Mouse (Mus musculus) embryonic facial prominence, embryonic 14.5 days (tissue): Measurements from ENCODE around the gene Clcf1. TPM values are rescaled to one million over a fixed set of nuclear protein-coding genes. Genes with fewer than 3 reads are reported as not detected.

Source experiments
- ATAC-seq: fragments of 200-750 bp; cut with Nextera tagmentation; 2 replicates; pipeline ENCODE4 v1.8.0; 2017; ENCODE audit warnings: low read depth, moderate number of reproducible peaks, moderate TSS enrichment
- DNase-seq: peaks from one replicate; pipeline ENCODE4 v3.0.0-alpha.2; 2015; ENCODE audit warnings: low spot score
- H3K27ac ChIP-seq: fragments of 300-500 bp; sonication (generic); replicated peaks from 2 replicates; pipeline ENCODE4 v1.5.1; 2014; ENCODE audit warnings: low read depth, mild to moderate bottlenecking, low read length, moderate library complexity
- H3K27me3 ChIP-seq: fragments of 300-500 bp; sonication (generic); replicated peaks from 2 replicates; pipeline ENCODE4 v1.6.1; 2014; ENCODE audit warnings: low read length; ENCODE audit not compliant: control insufficient read depth, insufficient read depth
- H3K36me3 ChIP-seq: fragments of 300-500 bp; sonication (generic); 2 replicates; pipeline ENCODE4 v1.6.1; 2014; ENCODE audit warnings: low read length, mixed read lengths; ENCODE audit not compliant: control insufficient read depth, insufficient read depth
- H3K4me1 ChIP-seq: fragments of 300-500 bp; sonication (generic); 2 replicates; pipeline ENCODE4 v1.6.1; 2014; ENCODE audit warnings: antibody characterized with exemption, low read length; ENCODE audit not compliant: control insufficient read depth, insufficient read depth
- H3K4me2 ChIP-seq: fragments of 300-500 bp; sonication (generic); 2 replicates; pipeline ENCODE4 v1.6.1; 2014; ENCODE audit warnings: low read depth, mild to moderate bottlenecking, low read length, moderate library complexity, mixed read lengths
- H3K4me3 ChIP-seq: fragments of 300-500 bp; sonication (generic); 2 replicates; pipeline ENCODE4 v1.5.1; 2014; ENCODE audit warnings: low read depth, mild to moderate bottlenecking, low read length
- H3K9ac ChIP-seq: fragments of 300-500 bp; sonication (generic); 2 replicates; pipeline ENCODE4 v1.6.1; 2014; ENCODE audit warnings: low read depth, mild to moderate bottlenecking, low read length, moderate library complexity, mixed read lengths
- H3K9me3 ChIP-seq: fragments of 300-500 bp; sonication (generic); 2 replicates; pipeline ENCODE4 v1.6.1; 2016; ENCODE audit warnings: low read length; ENCODE audit not compliant: control insufficient read depth
- WGBS: fragments of 180-500 bp; shearing (Covaris S2); extraction: QIAGEN DNeasy Blood & Tissue Kit; methylation state at CpG from one replicate; pipeline ENCODE4 v1.1.7; 2014; 5-methylcytosine and 5-hydroxymethylcytosine counted together
- polyA plus RNA-seq: library from polyadenylated mRNA; unstranded; fragments of >200 nt; fragmentation: Nextera tagmentation; extraction: Ambion mirVana; gene quantifications from 2 replicates; pipeline ENCODE4 v1.2.1, GENCODE M21; 2014

Clcf1 gene
- polyA plus RNA-seq, 1 experiment from 2014 or later: 6.0 TPM

- no peak for ATAC-seq
Observed at GRCm38 (mm10) chr19:4172925-4173324, 41.1 kb upstream of the Clcf1 start.

GRCm38 (mm10) chr19:4175368-4175947, 38.6 kb upstream of the Clcf1 start, which contains the start of gene Carns1:
Gene Carns1, minus strand, starts transcription at chr19:4175479.
- ATAC-seq (peak; percentile 69), DNase-seq (peak; percentile 53)
- peaks cover 8% of the 10 kb centered on the region; the same call in 1 of the 2 replicates for H3K4me1 ChIP-seq
- H3K9ac ChIP-seq: peak within 1 kb of the TSS; percentile 5; the same call in 1 of the 2 replicates
- no peak within 1 kb of the TSS for H3K4me3 ChIP-seq
- WGBS: 3% methylated on average over 10 of the region's 11 CpGs
- H3K36me3 ChIP-seq: no peaks in the 10 kb centered on the region
- H3K27ac ChIP-seq: no peak within 1 kb of the TSS
- H3K4me2 ChIP-seq: peak within 1 kb of the TSS; percentile 42
- no peaks in the 10 kb centered on the region for H3K27me3 ChIP-seq
- H3K9me3 ChIP-seq: no peaks in the 10 kb centered on the region

More at GRCm38 (mm10) chr19:4172925-4173324, 41.1 kb upstream of the Clcf1 start:
- Histone ChIP-seq H3K36me3 (no peaks in the 10 kb centered on the region), H3K9ac (peak overlapping the region; percentile 25; the same call in 1 of the 2 replicates), H3K4me2 (no peak overlapping the region), H3K4me3 (no peak overlapping the region), H3K4me1 (peaks cover 16% of the 10 kb centered on the region), H3K9me3 (no peaks in the 10 kb centered on the region), H3K27ac (no peak overlapping the region), H3K27me3 (no peaks in the 10 kb centered on the region)
- no peak for DNase-seq
- WGBS: 56% methylated on average over 7 of the region's 11 CpGs

- Histone ChIP-seq H3K4me3 (no peak overlapping the region), H3K9me3 (no peaks in the 10 kb centered on the region), H3K4me2 (no peak overlapping the region), H3K27ac (no peak overlapping the region), H3K27me3 (no peaks in the 10 kb centered on the region), H3K36me3 (no peaks in the 10 kb centered on the region), H3K4me1 (peaks cover 8% of the 10 kb centered on the region; the same call in 1 of the 2 replicates), H3K9ac (no peak overlapping the region)
- WGBS: 87% methylated on average over 7 of the region's 7 CpGs
- DNase-seq: no peak
- ATAC-seq: no peak
Observed at GRCm38 (mm10) chr19:4180411-4180810, 33.6 kb upstream of the Clcf1 start.

GRCm38 (mm10) chr19:4181892-4182291, 32.1 kb upstream of the Clcf1 start:
- no peaks in the 10 kb centered on the region for H3K27me3 ChIP-seq
- 54% methylated on average over 3 of the region's 3 CpGs for WGBS
- H3K4me3 ChIP-seq: no peak overlapping the region
- H3K36me3 ChIP-seq: no peaks in the 10 kb centered on the region
- ATAC-seq: peak; percentile 58; the same call in 1 of the 2 replicates
- peak; percentile 76 for DNase-seq
- peaks cover 10% of the 10 kb centered on the region; the same call in 1 of the 2 replicates for H3K4me1 ChIP-seq
- H3K9ac ChIP-seq: no peak overlapping the region
- H3K27ac ChIP-seq: no peak overlapping the region
- H3K9me3 ChIP-seq: no peaks in the 10 kb centered on the region
- no peak overlapping the region for H3K4me2 ChIP-seq

GRCm38 (mm10) chr19:4183689-4184088, 30.3 kb upstream of the Clcf1 start:
- Histone ChIP-seq H3K4me2 (no peak overlapping the region), H3K4me3 (no peak overlapping the region), H3K4me1 (peaks cover 10% of the 10 kb centered on the region; the same call in 1 of the 2 replicates), H3K9me3 (no peaks in the 10 kb centered on the region), H3K9ac (no peak overlapping the region), H3K36me3 (no peaks in the 10 kb centered on the region), H3K27ac (no peak overlapping the region), H3K27me3 (no peaks in the 10 kb centered on the region)
- peak; percentile 59; the same call in 1 of the 2 replicates for ATAC-seq
- WGBS: 62% methylated on average over 2 of the region's 2 CpGs
- DNase-seq: no peak

- Histone ChIP-seq H3K4me3 (no peak overlapping the region), H3K9me3 (no peaks in the 10 kb centered on the region), H3K27ac (no peak overlapping the region; the same call in 1 of the 2 replicates), H3K9ac (no peak overlapping the region), H3K4me1 (peaks cover 10% of the 10 kb centered on the region; the same call in 1 of the 2 replicates), H3K36me3 (no peaks in the 10 kb centered on the region), H3K4me2 (no peak overlapping the region), H3K27me3 (no peaks in the 10 kb centered on the region)
- ATAC-seq: no peak
- no peak for DNase-seq
- 46% methylated on average over 15 of the region's 15 CpGs for WGBS
Observed at GRCm38 (mm10) chr19:4184976-4185975, 28.8 kb upstream of the Clcf1 start.

GRCm38 (mm10) chr19:4187303-4187702, 26.7 kb upstream of the Clcf1 start:
- Histone ChIP-seq H3K4me2 (no peak overlapping the region), H3K27me3 (no peaks in the 10 kb centered on the region), H3K9ac (no peak overlapping the region), H3K4me3 (no peak overlapping the region), H3K4me1 (peaks cover 16% of the 10 kb centered on the region), H3K9me3 (no peaks in the 10 kb centered on the region), H3K36me3 (no peaks in the 10 kb centered on the region), H3K27ac (no peak overlapping the region)
- no peak for DNase-seq
- WGBS: 64% methylated on average over 3 of the region's 3 CpGs
- ATAC-seq: no peak

GRCm38 (mm10) chr19:4189051-4189620, 24.9 kb upstream of the Clcf1 start:
- peaks cover 27% of the 10 kb centered on the region for H3K4me1 ChIP-seq
- H3K9ac ChIP-seq: no peak overlapping the region
- no peak overlapping the region for H3K4me2 ChIP-seq
- H3K27me3 ChIP-seq: no peaks in the 10 kb centered on the region
- no peaks in the 10 kb centered on the region for H3K9me3 ChIP-seq
- peaks cover 10% of the 10 kb centered on the region for H3K36me3 ChIP-seq
- WGBS: 81% methylated on average over 12 of the region's 12 CpGs
- H3K27ac ChIP-seq: no peak overlapping the region
- DNase-seq: no peak
- H3K4me3 ChIP-seq: no peak overlapping the region
- ATAC-seq: no peak
